Mouse (Mus musculus): ENCODE measurements at regions not wholly inside any gene's neighbourhood (a gene's known extent, or its start where the extent isn't known, plus 50 kb on each side); places are given as distances from the start of the nearest gene placed in this dataset.

DNA sequence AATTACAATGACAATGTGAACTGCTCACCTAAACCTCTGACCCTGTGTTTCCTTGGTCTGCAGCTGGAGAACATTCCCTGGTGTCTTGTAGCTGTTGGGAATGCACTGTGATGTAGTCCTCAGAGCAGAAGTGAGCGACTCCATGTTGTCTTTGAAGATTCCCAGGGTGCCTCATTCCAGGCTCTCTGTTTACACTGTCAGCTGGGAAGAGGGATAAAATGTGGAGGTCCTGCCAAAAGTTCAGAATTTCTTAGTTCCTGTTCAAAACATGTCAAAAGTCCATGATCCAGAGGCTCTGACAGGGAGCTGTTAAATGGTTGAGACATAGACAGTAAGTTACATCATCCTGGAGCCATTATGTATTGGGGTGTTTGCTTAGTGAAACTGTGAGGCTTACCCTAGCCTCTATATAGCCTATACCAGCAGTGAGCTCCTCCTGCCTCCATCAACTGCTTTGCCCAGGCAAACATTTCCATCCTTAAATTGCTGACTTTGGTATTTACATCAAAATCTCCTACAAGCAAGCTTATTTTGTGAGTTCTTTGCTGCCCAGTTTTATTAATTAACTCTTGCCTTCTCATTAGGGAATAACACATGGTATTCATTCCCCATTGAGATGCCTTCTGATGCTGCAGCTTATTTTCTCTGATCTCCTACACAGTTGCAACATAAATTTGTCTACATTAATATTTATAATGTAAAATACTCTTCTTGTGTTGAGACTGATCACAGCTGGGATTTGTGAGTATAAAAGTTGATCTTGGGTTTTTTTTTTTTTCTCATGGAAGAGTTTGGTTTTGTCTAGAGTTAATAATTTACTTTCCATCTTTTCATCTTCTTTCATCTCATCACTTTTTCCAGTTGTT is 1170.2 kb downstream of the Sorcs3 start:
- DNase-seq (ENCODE audit: low read depth, low spot score) = no peak

- DNase-seq (ENCODE audit: low read depth, low spot score) = no peak
These were observed 1173.8 kb downstream of the Sorcs3 start for GRCm38 (mm10) chr19:49379646-49380045.

DNA sequence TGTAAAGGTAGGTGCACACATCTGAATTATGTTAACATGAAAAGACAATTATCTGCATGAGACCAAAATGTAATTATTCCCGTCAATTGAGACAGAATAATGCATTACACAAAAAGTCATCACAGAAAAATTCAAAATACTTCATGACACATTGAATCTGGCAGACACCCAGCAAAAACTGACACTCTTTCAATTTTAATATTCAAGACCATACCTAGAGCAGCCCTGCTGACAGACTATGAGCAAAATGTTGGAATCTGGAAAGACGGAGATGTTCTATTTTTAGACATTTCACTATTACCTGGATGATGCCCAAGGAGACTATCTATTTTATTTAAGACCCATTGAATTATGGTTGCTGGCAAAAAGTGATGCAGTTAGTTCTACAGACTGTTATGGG is 1190.4 kb downstream of the Sorcs3 start:
- no peak for DNase-seq (ENCODE audit: low read depth, low spot score)

GRCm38 (mm10) chr19:49415326-49415725 is 1209.5 kb downstream of the Sorcs3 start:
- no peak for DNase-seq (ENCODE audit: low read depth, low spot score)

- no peak for DNase-seq (ENCODE audit: low read depth, low spot score)
These were observed 1217.5 kb downstream of the Sorcs3 start for GRCm38 (mm10) chr19:49423059-49423900.
